Mouse (Mus musculus) liver, embryonic 18 days (tissue): ENCODE data around the gene Catsper3. TPM values are rescaled to one million over a fixed set of nuclear protein-coding genes. Genes with fewer than 3 reads are reported as not detected.

Experiments used
- polyA plus RNA-seq: library from polyadenylated mRNA; depleted of rRNA; stranded (reverse); fragments of >200 nt; gene quantifications from 2 replicates; pipeline ENCODE4 v1.2.3, GENCODE M21; 2012; rRNA removed

The Catsper3 gene
- 0.03 and 0.06 TPM in 2 replicates for polyA plus RNA-seq

DNA sequence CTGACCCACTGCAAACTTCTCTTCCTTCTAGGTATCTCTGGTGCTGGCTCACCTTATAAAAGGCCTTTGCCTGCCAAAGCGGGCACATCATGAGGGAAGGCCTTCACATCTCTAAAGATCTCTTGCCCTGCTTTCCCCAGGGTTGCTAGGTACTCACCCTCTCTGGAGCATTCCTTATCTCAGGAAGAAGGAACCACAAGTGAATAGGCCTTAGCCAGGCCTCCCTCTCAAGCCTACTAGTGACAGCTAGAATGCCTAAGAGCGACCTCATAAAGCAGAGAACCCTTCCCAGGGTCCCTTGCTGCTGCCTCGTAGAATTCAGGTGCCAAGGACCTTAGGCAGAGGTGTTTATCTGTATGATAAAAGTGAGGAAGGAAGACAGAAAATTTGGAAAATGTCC is at the start of gene Catsper3:
Gene Catsper3 (plus strand): TSS at position 301 of the 400 bp plus-strand sequence.

DNA sequence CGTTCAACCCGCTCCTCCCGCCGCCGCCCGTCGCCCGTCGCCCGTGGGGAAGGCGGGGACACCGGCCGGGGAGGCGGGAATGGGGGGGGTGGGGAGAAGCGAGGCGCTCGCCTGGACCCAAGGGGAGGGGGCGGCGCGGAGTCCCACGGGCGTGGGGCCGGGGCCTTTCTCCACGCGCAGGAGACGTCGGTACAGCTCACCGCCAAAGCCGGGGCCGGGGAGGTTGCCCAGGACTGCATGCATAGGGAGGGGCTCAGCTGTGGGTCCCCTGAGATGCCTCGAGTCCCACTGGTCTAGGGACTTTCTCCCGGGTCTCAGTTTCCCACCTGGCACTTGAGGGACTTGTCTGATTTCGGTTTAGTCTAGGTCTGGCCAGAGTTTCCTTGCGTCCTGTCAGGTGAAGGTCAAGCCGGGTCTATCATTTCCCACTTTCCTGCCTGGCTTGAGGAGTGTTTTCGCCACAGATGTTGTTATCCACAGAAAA is 51.8 kb downstream of the Catsper3 start, which contains the start of gene Pitx1:
Gene Pitx1 (minus strand): TSS at position 51 of the 484 bp plus-strand sequence.

Other genes with a start within 250 kb of the Catsper3 start
- gene Ddx41, start 247.9 kb upstream of the Catsper3 start, polyA plus RNA-seq: 25.8 and 26.8 TPM in 2 replicates
- gene Fam193b, start 213.4 kb upstream of the Catsper3 start, polyA plus RNA-seq: 22.0 and 27.4 TPM in 2 replicates
- 68.7 and 69.9 TPM in 2 replicates for gene Tmed9, start 210.8 kb upstream of the Catsper3 start, polyA plus RNA-seq
- gene B4galt7, start 184.7 kb upstream of the Catsper3 start, polyA plus RNA-seq: 8.1 and 8.5 TPM in 2 replicates
- gene Caml, start 161.6 kb upstream of the Catsper3 start, polyA plus RNA-seq: 13.9 and 15.5 TPM in 2 replicates
- gene Ddx46, start 149.5 kb upstream of the Catsper3 start, polyA plus RNA-seq: 12.5 and 13.6 TPM in 2 replicates
- gene B230219D22Rik, start 91.4 kb upstream of the Catsper3 start, polyA plus RNA-seq: 16.8 and 18.7 TPM in 2 replicates
- 17.0 and 18.9 TPM in 2 replicates for gene Txndc15, start 69.9 kb upstream of the Catsper3 start, polyA plus RNA-seq
- 25.9 and 28.1 TPM in 2 replicates for gene Pcbd2, start 57.2 kb upstream of the Catsper3 start, polyA plus RNA-seq
- gene Pitx1, start 51.6 kb downstream of the Catsper3 start, polyA plus RNA-seq: 0.01 and 0.02 TPM in 2 replicates